Mouse (Mus musculus): ENCODE measurements around the gene Uqcc1.

Uqcc1 gene

GRCm38 (mm10) chr2:155817301-155818245, 112.5 kb downstream of the Uqcc1 start:
- no peak for DNase-seq (ENCODE audit: extremely low spot score, low spot score)

GRCm38 (mm10) chr2:155816179-155816578, 113.9 kb downstream of the Uqcc1 start:
- no peak for DNase-seq (ENCODE audit: extremely low spot score, low spot score)

- DNase-seq (ENCODE audit: extremely low spot score, low spot score) = no peak
These were observed 115.3 kb downstream of the Uqcc1 start for GRCm38 (mm10) chr2:155814829-155815228.

GRCm38 (mm10) chr2:155812637-155813036, 117.5 kb downstream of the Uqcc1 start:
- DNase-seq (ENCODE audit: extremely low spot score, low spot score) = no peak

- DNase-seq (ENCODE audit: extremely low spot score, low spot score) = peak; percentile 84
These were observed 118.2 kb downstream of the Uqcc1 start for GRCm38 (mm10) chr2:155811821-155812396.

DNA sequence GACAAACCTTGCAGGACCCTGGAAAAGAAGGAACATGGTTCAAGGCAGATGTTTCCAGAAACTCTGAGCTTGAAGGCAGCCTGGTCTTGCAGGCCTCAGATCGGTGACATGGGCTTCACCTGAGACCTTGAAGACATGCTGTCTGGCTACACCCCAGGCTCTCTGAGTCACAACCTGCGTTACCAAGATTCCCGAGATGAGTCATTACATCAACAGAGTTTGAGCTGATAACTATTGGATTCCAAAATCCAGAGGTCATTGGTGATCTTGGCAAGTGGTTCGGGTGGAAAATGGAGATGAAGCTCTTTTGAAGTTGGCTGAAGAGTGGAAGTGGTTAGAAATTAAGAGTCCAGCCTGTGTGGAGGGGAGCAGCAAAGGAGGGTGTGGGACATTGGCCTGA, 120.5 kb downstream of the Uqcc1 start:
- no peak for DNase-seq (ENCODE audit: extremely low spot score, low spot score)

GRCm38 (mm10) chr2:155807408-155807807, 122.7 kb downstream of the Uqcc1 start:
- DNase-seq (ENCODE audit: extremely low spot score, low spot score) = no peak

DNA sequence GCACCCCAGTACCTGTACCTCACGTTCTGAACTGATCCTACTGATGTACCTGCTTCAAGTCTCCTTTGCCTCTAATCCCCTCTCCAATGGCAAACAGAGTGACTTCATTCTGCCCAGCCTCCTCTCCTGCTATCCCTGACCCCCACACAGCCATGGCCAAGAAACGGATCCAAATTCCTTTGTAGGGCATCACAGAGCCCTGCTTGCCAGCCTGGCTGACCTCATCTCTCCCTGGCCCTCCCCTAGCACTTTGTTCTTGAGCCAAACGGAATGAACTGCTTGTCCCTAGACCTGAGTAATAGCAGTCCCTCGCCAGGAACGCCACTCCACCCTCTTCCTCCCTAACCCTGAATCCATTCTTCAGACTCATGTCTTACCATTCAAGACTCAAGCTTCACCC, 123.6 kb downstream of the Uqcc1 start:
- DNase-seq (ENCODE audit: extremely low spot score, low spot score) = no peak

DNA sequence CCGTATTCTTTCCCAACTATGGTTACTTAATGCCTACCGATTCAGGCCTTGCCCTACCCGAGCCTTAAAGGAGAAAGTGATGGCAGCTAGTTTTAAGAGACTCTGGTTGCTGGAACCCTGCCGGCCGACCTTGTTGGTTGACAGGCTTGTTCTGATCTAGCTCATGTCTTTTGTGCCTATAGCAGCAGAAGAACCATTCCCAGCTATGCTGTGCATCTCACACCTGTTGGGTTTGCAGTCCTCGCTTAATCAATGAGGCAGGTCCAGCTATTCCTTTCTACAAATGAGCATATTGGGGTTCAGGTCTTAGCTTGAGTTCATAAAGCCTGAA, 124.2 kb downstream of the Uqcc1 start:
- DNase-seq (ENCODE audit: extremely low spot score, low spot score) = no peak

DNA sequence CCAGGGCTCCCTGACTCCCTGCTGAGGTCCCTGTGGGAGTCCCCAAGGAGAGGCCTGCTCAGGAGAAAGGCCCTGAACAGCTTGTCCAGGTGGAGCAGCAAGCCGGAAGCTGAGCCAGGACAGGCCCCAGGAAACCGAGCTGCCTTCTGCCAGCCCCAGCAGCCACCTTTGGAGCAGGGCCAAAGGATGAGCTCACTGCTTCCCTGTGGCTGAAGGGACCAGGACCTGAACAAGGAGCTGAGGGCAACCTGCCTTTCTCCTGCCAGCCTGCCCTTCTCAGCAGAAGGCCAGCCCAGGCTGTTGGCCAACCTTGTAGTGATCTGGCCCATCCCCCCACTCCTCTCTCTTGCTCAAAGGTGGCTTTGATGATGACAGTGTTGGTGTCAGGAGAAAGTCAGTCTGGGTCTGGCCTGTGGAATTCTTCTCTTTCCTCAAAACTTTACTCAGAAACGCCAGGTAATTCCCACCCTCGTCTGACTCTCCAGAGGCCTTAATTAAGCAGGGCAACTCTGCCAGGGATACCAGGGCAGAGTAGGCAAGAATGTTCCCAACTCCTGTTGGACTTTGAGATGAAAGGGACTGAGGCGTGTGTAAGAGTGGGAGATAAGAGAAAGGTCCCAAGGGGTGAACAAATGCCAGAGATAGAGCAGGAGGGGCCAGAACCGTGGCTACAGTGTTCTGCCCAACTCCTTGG, 124.7 kb downstream of the Uqcc1 start:
- no peak for DNase-seq (ENCODE audit: extremely low spot score, low spot score)

GRCm38 (mm10) chr2:155804053-155804452, 126.1 kb downstream of the Uqcc1 start:
- DNase-seq (ENCODE audit: extremely low spot score, low spot score) = no peak

DNA sequence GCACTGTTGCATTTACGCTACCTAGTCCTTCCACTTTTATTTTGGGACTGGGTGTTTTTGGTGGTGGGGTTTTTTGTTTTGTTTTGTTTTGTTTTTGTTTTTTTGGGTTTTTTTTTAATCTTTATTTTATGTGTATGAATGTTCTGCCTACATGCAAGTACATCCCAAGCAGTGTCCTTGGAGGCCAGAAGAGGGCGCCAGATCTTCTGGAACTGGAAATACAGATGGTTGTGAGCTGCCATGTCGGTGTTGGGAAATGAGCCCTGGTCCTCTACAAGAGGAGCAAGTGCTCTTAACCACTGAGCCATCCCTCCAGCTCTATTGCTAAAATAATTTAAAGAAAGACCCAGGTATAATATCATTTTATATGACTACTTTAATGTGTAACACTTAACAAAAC, 127.3 kb downstream of the Uqcc1 start:
- DNase-seq (ENCODE audit: extremely low spot score, low spot score) = no peak

DNA sequence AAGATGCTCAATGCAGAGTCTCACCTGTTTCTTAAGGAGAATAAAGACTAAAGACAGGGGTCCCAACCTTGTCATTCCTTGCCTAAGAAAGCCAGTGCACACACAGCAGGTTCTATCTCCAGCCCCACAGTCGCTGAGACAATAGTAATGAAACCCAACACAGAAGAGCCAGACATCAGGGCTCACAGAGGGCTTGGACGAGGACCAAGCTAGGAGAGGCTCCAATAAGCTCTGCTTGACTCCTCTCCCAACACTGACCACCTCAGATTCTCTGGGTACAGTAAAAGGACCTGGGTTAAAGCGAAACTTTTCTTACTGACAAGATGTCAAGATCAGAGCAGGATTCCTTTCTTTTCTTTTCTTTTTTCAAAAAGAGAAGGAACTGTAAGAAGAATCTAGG, 131.5 kb downstream of the Uqcc1 start:
- DNase-seq (ENCODE audit: extremely low spot score, low spot score) = no peak
